Mouse (Mus musculus): ENCODE data around the gene Pramef25.
"Not testable (repeated sequence)": the region's sequence is repeated elsewhere in the genome, so short reads cannot be mapped to it uniquely, and the experiment has no call there.

Gene Pramef25

GRCm38 (mm10) chr4:143950916-143951315 lies at the start of gene Pramef25:
Gene Pramef25 (minus strand): TSS chr4:143951016.
- DNase-seq (ENCODE audit: low spot score in 2 of 2), result not testable (repeated sequence)

- not testable (repeated sequence) for DNase-seq (ENCODE audit: low spot score in 2 of 2)
These were observed 43.5 kb upstream of the Pramef25 start, which contains the start of gene Pramef17 for GRCm38 (mm10) chr4:143994269-143994668. Gene Pramef17 (minus strand): TSS chr4:143994369.

- DNase-seq (ENCODE audit: low spot score in 2 of 2), result peak; percentile 69 to 89
These were observed 37.3 kb upstream of the Pramef25 start for GRCm38 (mm10) chr4:143988126-143988525.

- DNase-seq (ENCODE audit: low spot score in 2 of 2), result peak; percentile 36 to 77
These were observed 36.7 kb upstream of the Pramef25 start for GRCm38 (mm10) chr4:143987475-143987941.

GRCm38 (mm10) chr4:143985733-143986132 lies 34.9 kb upstream of the Pramef25 start:
- peak; percentile 28 to 76 for DNase-seq (ENCODE audit: low spot score in 2 of 2)

- DNase-seq (ENCODE audit: low spot score in 2 of 2), result peak in 1 of 2 experiments; percentile 61
These were observed 34.3 kb upstream of the Pramef25 start for GRCm38 (mm10) chr4:143985165-143985564.

GRCm38 (mm10) chr4:143983446-143983845 lies 32.6 kb upstream of the Pramef25 start:
- not testable (repeated sequence) for DNase-seq (ENCODE audit: low spot score in 2 of 2)

- not testable (repeated sequence) for DNase-seq (ENCODE audit: low spot score in 2 of 2)
These were observed 16.0 kb upstream of the Pramef25 start, which contains the start of gene Gm13101 for GRCm38 (mm10) chr4:143966850-143967249. Gene Gm13101 (minus strand): TSS chr4:143966950.

GRCm38 (mm10) chr4:143900280-143900679 lies 50.5 kb downstream of the Pramef25 start, which contains the start of gene Pramef6:
Gene Pramef6 (minus strand): TSS chr4:143900380.
- not testable (repeated sequence) for DNase-seq (ENCODE audit: low spot score in 2 of 2)

All from spleen, postnatal 4 days (tissue).